Mouse (Mus musculus): ENCODE measurements around the gene Ctdsp2. TPM values are rescaled to one million over a fixed set of nuclear protein-coding genes. Genes with fewer than 3 reads are reported as not detected.

Ctdsp2 gene
- polyA plus RNA-seq, 1 experiment from 2014 or later, result 12.0 TPM

GRCm38 (mm10) chr10:127016488-127016887 lies 38.0 kb downstream of the Ctdsp2 start:
- Histone ChIP-seq H3K27ac (ENCODE audit: low read length) (no peak overlapping the region), H3K36me3 (ENCODE audit: control insufficient read depth, insufficient read depth, low read length) (no peaks in the 10 kb centered on the region), H3K9ac (ENCODE audit: low read depth, low read length) (no peak overlapping the region), H3K4me2 (ENCODE audit: low read length) (no peak overlapping the region), H3K9me3 (replicated peaks; ENCODE audit: control insufficient read depth, low read length, poor library complexity, severe bottlenecking) (no peaks in the 10 kb centered on the region), H3K27me3 (ENCODE audit: control insufficient read depth, insufficient read depth, low read depth, low read length) (no peaks in the 10 kb centered on the region), H3K4me3 (ENCODE audit: low read depth, low read length) (no peak overlapping the region), H3K4me1 (ENCODE audit: control insufficient read depth, insufficient read depth, low read length) (no peaks in the 10 kb centered on the region)
- ATAC-seq, result no peak
- WGBS, result 62% methylated on average over 5 of the region's 5 CpGs

GRCm38 (mm10) chr10:127017071-127017470 lies 38.6 kb downstream of the Ctdsp2 start:
- WGBS, result 23% methylated on average over 2 of the region's 2 CpGs
- H3K4me1 ChIP-seq (ENCODE audit: control insufficient read depth, insufficient read depth, low read length), result no peaks in the 10 kb centered on the region
- H3K4me3 ChIP-seq (ENCODE audit: low read depth, low read length), result no peak overlapping the region
- H3K27ac ChIP-seq (ENCODE audit: low read length), result no peak overlapping the region
- no peak for ATAC-seq
- no peaks in the 10 kb centered on the region for H3K27me3 ChIP-seq (ENCODE audit: control insufficient read depth, insufficient read depth, low read depth, low read length)
- no peaks in the 10 kb centered on the region for H3K9me3 ChIP-seq (replicated peaks; ENCODE audit: control insufficient read depth, low read length, poor library complexity, severe bottlenecking)
- 0 out of 2 replicates have a peak, but pooled peaks cover 4% of the 10 kb centered on the region for H3K36me3 ChIP-seq (ENCODE audit: control insufficient read depth, insufficient read depth, low read length)
- no peak overlapping the region for H3K4me2 ChIP-seq (ENCODE audit: low read length)
- H3K9ac ChIP-seq (ENCODE audit: low read depth, low read length), result no peak overlapping the region

DNA sequence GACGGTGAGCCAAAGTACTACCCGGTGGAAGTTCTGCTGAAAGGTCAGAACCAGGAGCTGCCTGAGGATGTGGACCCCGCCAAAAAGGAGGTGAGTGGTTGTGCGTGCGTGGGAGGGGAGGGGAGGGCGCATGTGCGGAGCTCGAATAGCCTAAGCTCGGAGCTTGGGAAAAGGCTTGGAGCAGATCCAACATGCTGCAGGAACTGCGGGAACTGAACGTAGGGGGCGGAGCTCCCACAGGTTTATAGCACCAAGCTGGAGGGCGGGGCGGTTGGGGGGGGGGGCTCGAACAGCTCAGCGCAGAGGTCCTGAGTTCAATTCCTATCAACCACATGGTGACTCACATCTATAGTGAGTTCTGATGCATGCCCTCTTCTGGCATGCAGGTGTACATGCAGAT lies 39.9 kb downstream of the Ctdsp2 start:
- Histone ChIP-seq H3K9me3 (replicated peaks; ENCODE audit: control insufficient read depth, low read length, poor library complexity, severe bottlenecking) (no peaks in the 10 kb centered on the region), H3K36me3 (ENCODE audit: control insufficient read depth, insufficient read depth, low read length) (peaks cover 9% of the 10 kb centered on the region; the same call in 1 of the 2 replicates), H3K4me1 (ENCODE audit: control insufficient read depth, insufficient read depth, low read length) (no peaks in the 10 kb centered on the region), H3K27ac (ENCODE audit: low read length) (no peak overlapping the region), H3K4me3 (ENCODE audit: low read depth, low read length) (no peak overlapping the region), H3K27me3 (ENCODE audit: control insufficient read depth, insufficient read depth, low read depth, low read length) (no peaks in the 10 kb centered on the region), H3K4me2 (ENCODE audit: low read length) (no peak overlapping the region), H3K9ac (ENCODE audit: low read depth, low read length) (no peak overlapping the region)
- 86% methylated on average over 15 of the region's 16 CpGs for WGBS
- no peak for ATAC-seq

GRCm38 (mm10) chr10:127030336-127031296 lies 52.1 kb downstream of the Ctdsp2 start, which contains the start of gene Tsfm:
Gene Tsfm, minus strand, starts transcription at chr10:127030840.
- Histone ChIP-seq H3K27ac (ENCODE audit: low read length) (peak within 1 kb of the TSS; percentile 76), H3K9ac (ENCODE audit: low read depth, low read length) (peak within 1 kb of the TSS; percentile 91)
- 5% methylated on average over 56 of the region's 56 CpGs for WGBS

GRCm38 (mm10) chr10:127033301-127033741 lies 54.8 kb downstream of the Ctdsp2 start:
- ATAC-seq, result no peak
- Histone ChIP-seq H3K27me3 (ENCODE audit: control insufficient read depth, insufficient read depth, low read depth, low read length) (no peaks in the 10 kb centered on the region), H3K4me3 (ENCODE audit: low read depth, low read length) (no peak overlapping the region), H3K9ac (ENCODE audit: low read depth, low read length) (no peak overlapping the region), H3K27ac (ENCODE audit: low read length) (no peak overlapping the region), H3K36me3 (ENCODE audit: control insufficient read depth, insufficient read depth, low read length) (0 out of 2 replicates have a peak, but pooled peaks cover 3% of the 10 kb centered on the region), H3K4me1 (ENCODE audit: control insufficient read depth, insufficient read depth, low read length) (peaks cover 3% of the 10 kb centered on the region), H3K9me3 (replicated peaks; ENCODE audit: control insufficient read depth, low read length, poor library complexity, severe bottlenecking) (no peaks in the 10 kb centered on the region), H3K4me2 (ENCODE audit: low read length) (no peak overlapping the region)
- 82% methylated on average over 8 of the region's 8 CpGs for WGBS

More at GRCm38 (mm10) chr10:127030336-127031296, 52.1 kb downstream of the Ctdsp2 start, which contains the start of gene Tsfm:
- peak within 1 kb of the TSS; percentile 96 for H3K4me3 ChIP-seq (ENCODE audit: low read depth, low read length)
- H3K4me1 ChIP-seq (ENCODE audit: control insufficient read depth, insufficient read depth, low read length), result peaks cover 3% of the 10 kb centered on the region
- H3K36me3 ChIP-seq (ENCODE audit: control insufficient read depth, insufficient read depth, low read length), result peaks cover 14% of the 10 kb centered on the region
- ATAC-seq, result peak; percentile 88
- no peaks in the 10 kb centered on the region for H3K27me3 ChIP-seq (ENCODE audit: control insufficient read depth, insufficient read depth, low read depth, low read length)
- H3K9me3 ChIP-seq (replicated peaks; ENCODE audit: control insufficient read depth, low read length, poor library complexity, severe bottlenecking), result no peaks in the 10 kb centered on the region
- peak within 1 kb of the TSS; percentile 87 for H3K4me2 ChIP-seq (ENCODE audit: low read length)

DNA sequence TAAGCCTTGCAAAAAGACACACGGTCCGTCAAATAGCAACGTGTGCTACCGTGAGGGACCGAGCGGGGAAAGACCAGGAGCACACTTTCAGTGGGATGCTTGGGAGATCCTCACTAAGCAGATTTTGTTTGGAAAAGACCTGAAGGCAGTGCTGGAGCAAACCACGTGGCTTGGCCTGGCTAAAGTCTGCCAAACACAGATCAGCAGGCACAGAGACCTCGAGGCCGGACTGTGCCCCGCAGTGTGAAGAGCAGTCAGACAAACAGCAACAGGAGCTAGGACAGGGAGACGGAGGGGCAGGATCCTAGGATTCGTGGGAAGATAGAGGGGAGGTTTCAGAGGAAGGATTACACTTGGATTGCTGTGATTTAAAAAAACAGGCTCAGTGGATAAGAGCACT lies 57.8 kb downstream of the Ctdsp2 start:
- 86% methylated on average over 12 of the region's 12 CpGs for WGBS
- H3K36me3 ChIP-seq (ENCODE audit: control insufficient read depth, insufficient read depth, low read length), result no peaks in the 10 kb centered on the region
- H3K27me3 ChIP-seq (ENCODE audit: control insufficient read depth, insufficient read depth, low read depth, low read length), result peaks cover 4% of the 10 kb centered on the region
- peaks cover 6% of the 10 kb centered on the region; the same call in 1 of the 2 replicates for H3K4me1 ChIP-seq (ENCODE audit: control insufficient read depth, insufficient read depth, low read length)
- no peak overlapping the region for H3K4me2 ChIP-seq (ENCODE audit: low read length)
- no peak overlapping the region for H3K4me3 ChIP-seq (ENCODE audit: low read depth, low read length)
- no peaks in the 10 kb centered on the region for H3K9me3 ChIP-seq (replicated peaks; ENCODE audit: control insufficient read depth, low read length, poor library complexity, severe bottlenecking)
- no peak for ATAC-seq
- no peak overlapping the region for H3K27ac ChIP-seq (ENCODE audit: low read length)
- no peak overlapping the region for H3K9ac ChIP-seq (ENCODE audit: low read depth, low read length)

DNA sequence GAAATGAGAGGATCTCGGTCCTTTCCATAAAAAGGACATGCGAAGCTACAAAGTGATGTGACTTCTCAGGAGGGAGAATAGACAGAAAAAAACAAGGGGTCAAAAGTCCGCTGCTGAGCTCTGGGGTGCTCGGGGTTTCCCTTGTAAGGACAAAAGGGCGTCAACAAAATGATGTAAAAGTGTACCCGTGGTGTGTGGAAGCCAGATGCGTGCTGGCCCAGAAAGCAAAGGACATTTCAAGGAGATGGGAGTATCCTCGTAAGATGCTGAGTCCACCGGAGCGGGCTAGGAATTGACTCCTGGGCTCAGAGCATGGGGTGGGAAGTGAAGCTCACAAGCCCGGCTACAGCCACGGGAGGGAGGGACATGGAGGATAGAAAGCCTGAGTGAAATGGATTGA lies 59.1 kb downstream of the Ctdsp2 start:
- Histone ChIP-seq H3K4me1 (ENCODE audit: control insufficient read depth, insufficient read depth, low read length) (peaks cover 10% of the 10 kb centered on the region), H3K9me3 (replicated peaks; ENCODE audit: control insufficient read depth, low read length, poor library complexity, severe bottlenecking) (no peaks in the 10 kb centered on the region), H3K9ac (ENCODE audit: low read depth, low read length) (no peak overlapping the region), H3K27me3 (ENCODE audit: control insufficient read depth, insufficient read depth, low read depth, low read length) (peaks cover 4% of the 10 kb centered on the region), H3K4me3 (ENCODE audit: low read depth, low read length) (no peak overlapping the region), H3K4me2 (ENCODE audit: low read length) (no peak overlapping the region), H3K27ac (ENCODE audit: low read length) (no peak overlapping the region), H3K36me3 (ENCODE audit: control insufficient read depth, insufficient read depth, low read length) (no peaks in the 10 kb centered on the region)
- WGBS, result 74% methylated on average over 12 of the region's 12 CpGs
- ATAC-seq, result no peak

DNA sequence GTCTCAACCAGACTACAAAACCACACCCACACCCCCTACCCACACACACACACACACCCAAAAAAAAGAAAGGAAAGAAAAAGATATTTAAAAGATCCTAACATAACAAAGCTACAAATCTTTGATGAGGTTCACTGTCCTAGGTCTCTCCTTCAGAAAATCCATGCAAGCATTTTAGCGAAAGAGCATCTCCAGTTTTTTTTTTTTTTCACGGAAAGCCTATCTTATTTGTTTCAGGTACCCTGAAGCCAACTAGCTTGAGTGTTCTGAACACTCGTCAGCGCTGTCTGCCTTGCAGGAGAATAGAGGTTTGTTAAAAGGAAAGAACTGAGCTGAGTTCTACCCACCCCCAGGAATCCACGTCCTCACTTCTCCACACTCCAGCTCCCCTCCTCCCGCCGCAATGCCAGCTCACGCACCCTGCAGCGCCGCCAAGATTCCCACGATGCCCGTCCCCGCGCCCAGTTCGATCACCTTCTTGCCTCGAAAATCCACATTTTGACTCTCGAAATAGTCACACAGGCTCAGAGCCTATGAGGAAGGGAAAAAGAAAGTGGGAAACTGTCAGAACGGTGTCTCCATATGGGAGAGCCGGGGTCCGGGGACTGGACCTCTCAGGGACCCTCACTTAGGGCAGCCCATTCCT lies 62.2 kb downstream of the Ctdsp2 start:
- 1% methylated on average over 20 of the region's 20 CpGs for WGBS
- ATAC-seq, result no peak; the same call in 1 of the 2 replicates
- Histone ChIP-seq H3K4me1 (ENCODE audit: control insufficient read depth, insufficient read depth, low read length) (peaks cover 12% of the 10 kb centered on the region), H3K27ac (ENCODE audit: low read length) (no peak overlapping the region), H3K9me3 (replicated peaks; ENCODE audit: control insufficient read depth, low read length, poor library complexity, severe bottlenecking) (no peaks in the 10 kb centered on the region), H3K27me3 (ENCODE audit: control insufficient read depth, insufficient read depth, low read depth, low read length) (peaks cover 4% of the 10 kb centered on the region), H3K36me3 (ENCODE audit: control insufficient read depth, insufficient read depth, low read length) (no peaks in the 10 kb centered on the region), H3K9ac (ENCODE audit: low read depth, low read length) (peak overlapping the region; percentile 79), H3K4me3 (ENCODE audit: low read depth, low read length) (peak overlapping the region; percentile 91), H3K4me2 (ENCODE audit: low read length) (peak overlapping the region; percentile 97)
